Mouse (Mus musculus) skeletal muscle tissue, postnatal 0 days (tissue): ENCODE data around the gene Setd6. TPM values are rescaled to one million over a fixed set of nuclear protein-coding genes. Genes with fewer than 3 reads are reported as not detected.

Experiments
- microRNA-seq, 2 experiments: library from miRNA; unstranded; fragments of <30 nt; microRNA quantifications; one replicate each; pipeline ENCODE4; 2016
- polyA plus RNA-seq: library from polyadenylated mRNA; unstranded; fragments of >200 nt; fragmentation: Nextera tagmentation; extraction: Ambion mirVana; gene quantifications from 2 replicates; pipeline ENCODE4 v1.2.1, GENCODE M21; 2015

Gene Setd6
- polyA plus RNA-seq = 5.3 and 7.7 TPM in 2 replicates

DNA sequence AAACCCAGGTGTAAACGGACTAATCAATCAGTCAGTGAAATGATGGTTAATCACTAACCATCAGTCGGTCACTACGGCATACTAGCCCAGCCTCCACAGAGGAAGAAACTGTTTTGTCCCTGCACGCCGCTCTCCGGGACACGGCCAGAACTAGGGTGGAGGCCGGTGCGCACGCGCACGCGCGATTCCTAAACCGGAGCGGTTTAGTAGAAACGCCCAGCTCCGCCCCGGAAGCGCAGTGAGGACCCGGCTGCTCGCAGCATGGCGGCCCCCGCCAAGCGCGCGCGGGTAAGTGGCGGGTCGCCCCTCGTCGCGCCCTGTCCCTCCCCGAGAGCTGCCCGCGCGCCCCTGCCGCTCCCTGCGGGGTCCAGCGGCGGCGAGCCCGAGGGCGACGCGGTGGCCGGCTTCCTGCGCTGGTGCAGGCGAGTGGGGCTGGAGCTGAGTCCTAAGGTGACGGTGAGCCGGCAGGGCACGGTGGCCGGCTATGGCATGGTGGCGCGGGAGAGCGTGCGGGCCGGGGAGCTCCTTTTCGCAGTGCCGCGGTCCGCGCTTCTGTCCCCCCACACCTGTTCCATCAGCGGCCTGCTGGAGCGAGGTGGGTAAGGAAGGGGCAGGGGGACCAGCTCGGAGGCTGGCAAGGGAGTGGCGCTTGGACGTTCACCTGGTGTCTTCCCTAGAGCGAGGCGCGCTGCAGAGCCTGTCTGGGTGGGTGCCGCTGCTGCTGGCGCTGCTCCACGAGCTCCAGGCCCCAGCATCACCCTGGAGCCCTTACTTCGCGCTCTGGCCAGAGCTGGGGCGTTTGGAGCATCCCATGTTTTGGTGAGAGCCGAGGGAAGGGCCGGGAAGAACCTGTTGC, at the start of gene Setd6:
Gene Setd6 (plus strand): TSS at position 206 of the 856 bp plus-strand sequence.

DNA sequence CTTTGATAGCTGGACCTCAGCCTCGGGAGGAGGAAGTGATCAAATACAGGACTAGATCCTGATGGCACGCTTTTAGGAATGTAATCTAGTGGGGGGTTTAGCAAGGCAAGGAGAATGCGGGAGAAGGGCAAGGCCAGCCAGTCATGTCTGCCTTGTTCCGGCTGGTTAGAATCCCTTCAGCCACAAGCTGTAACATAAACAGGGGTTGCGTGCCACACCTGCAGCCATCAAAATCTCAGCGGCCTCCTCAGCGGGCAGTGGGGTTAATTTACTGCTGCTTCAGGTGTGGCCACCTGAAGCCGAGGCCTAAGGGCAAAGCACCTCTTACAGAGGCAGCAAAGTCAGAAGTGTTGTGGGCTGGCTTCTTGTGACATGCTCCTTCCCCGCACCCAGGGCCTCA, 39.0 kb upstream of the Setd6 start, which contains the start of gene Ndrg4:
Gene Ndrg4 (plus strand): TSS at position 350 of the 400 bp plus-strand sequence.

Small RNAs within 50 kb of the gene (microRNA-seq; reads per million reads assigned to microRNA genes)
- gene Mir7073 = 0.81 to 1.1 reads per million in 2 experiments

Other genes with a start within 250 kb of the Setd6 start
- 5.3 and 6.2 TPM in 2 replicates for gene Csnk2a2, start 225.8 kb upstream of the Setd6 start, polyA plus RNA-seq
- gene Ccdc113, start 181.8 kb upstream of the Setd6 start, polyA plus RNA-seq = 0.67 and 1.0 TPM in 2 replicates
- gene Prss54, start 139.5 kb upstream of the Setd6 start, polyA plus RNA-seq = not detected in 2 replicates
- gene Gins3, start 82.4 kb upstream of the Setd6 start, polyA plus RNA-seq = 2.5 and 2.8 TPM in 2 replicates
- gene Ndrg4, start 38.9 kb upstream of the Setd6 start, polyA plus RNA-seq = 10.4 and 12.7 TPM in 2 replicates
- gene Cnot1, start 91.6 kb downstream of the Setd6 start, polyA plus RNA-seq = 12.1 and 18.3 TPM in 2 replicates
- gene Sap18b, start 109.5 kb downstream of the Setd6 start, polyA plus RNA-seq = 253 and 295 TPM in 2 replicates
- gene Slc38a7, start 137.7 kb downstream of the Setd6 start, polyA plus RNA-seq = 6.1 and 6.5 TPM in 2 replicates
- 323 and 375 TPM in 2 replicates for gene Got2, start 172.7 kb downstream of the Setd6 start, polyA plus RNA-seq